Mouse (Mus musculus): ENCODE measurements around the gene Atp2c2. TPM values are rescaled to one million over a fixed set of nuclear protein-coding genes. Genes with fewer than 3 reads are reported as not detected.
A peak's percentile ranks its signal among the peaks of the same experiment; 100 is the strongest.

Gene Atp2c2
- total and polyA plus RNA-seq, 2 experiments from 2014 or later = 0.22 TPM; not detected in 1

GRCm38 (mm10) chr8:119791804-119792704 is 92.2 kb downstream of the Atp2c2 start:
- 15% methylated on average over 16 of the region's 16 CpGs for WGBS
- Histone ChIP-seq H3K4me3 (ENCODE audit: low read depth, low read length) (no peak overlapping the region), H3K9ac (no peak overlapping the region), H3K36me3 (ENCODE audit: insufficient read depth) (no peaks in the 10 kb centered on the region), H3K27me3 (ENCODE audit: insufficient read depth, low read length) (no peaks in the 10 kb centered on the region), H3K4me1 (ENCODE audit: insufficient read depth) (no peaks in the 10 kb centered on the region), H3K4me2 (ENCODE audit: low read depth) (no peak overlapping the region), H3K9me3 (ENCODE audit: low read length) (no peaks in the 10 kb centered on the region), H3K27ac (ENCODE audit: low read depth, low read length) (peak overlapping the region; percentile 69; the same call in 1 of the 2 replicates)
- no peak for TF ChIP-seq CTCF (IDR thresholded peaks at IDR 0.05; ENCODE audit: low read depth)
- ATAC-seq (peak; percentile 72), DNase-seq (no peak)

GRCm38 (mm10) chr8:119794689-119795088 is 94.9 kb downstream of the Atp2c2 start:
- no peaks in the 10 kb centered on the region for H3K27me3 ChIP-seq (ENCODE audit: insufficient read depth, low read length)
- no peak overlapping the region for H3K4me2 ChIP-seq (ENCODE audit: low read depth)
- peaks cover 10% of the 10 kb centered on the region for H3K4me1 ChIP-seq (ENCODE audit: insufficient read depth)
- ATAC-seq (no peak), DNase-seq (no peak)
- no peak overlapping the region for H3K27ac ChIP-seq (ENCODE audit: low read depth, low read length)
- no peak for TF ChIP-seq CTCF (IDR thresholded peaks at IDR 0.05; ENCODE audit: low read depth)
- H3K36me3 ChIP-seq (ENCODE audit: insufficient read depth) = no peaks in the 10 kb centered on the region
- 58% methylated on average over 7 of the region's 7 CpGs for WGBS
- no peaks in the 10 kb centered on the region for H3K9me3 ChIP-seq (ENCODE audit: low read length)
- H3K4me3 ChIP-seq (ENCODE audit: low read depth, low read length) = no peak overlapping the region
- H3K9ac ChIP-seq = no peak overlapping the region

- Histone ChIP-seq H3K4me2 (ENCODE audit: low read depth) (no peak overlapping the region), H3K36me3 (ENCODE audit: insufficient read depth) (no peaks in the 10 kb centered on the region), H3K27me3 (ENCODE audit: insufficient read depth, low read length) (no peaks in the 10 kb centered on the region), H3K9ac (no peak overlapping the region), H3K27ac (ENCODE audit: low read depth, low read length) (no peak overlapping the region), H3K4me1 (ENCODE audit: insufficient read depth) (peaks cover 10% of the 10 kb centered on the region), H3K4me3 (ENCODE audit: low read depth, low read length) (no peak overlapping the region), H3K9me3 (ENCODE audit: low read length) (no peaks in the 10 kb centered on the region)
- TF ChIP-seq CTCF (IDR thresholded peaks at IDR 0.05; ENCODE audit: low read depth) = no peak
- ATAC-seq (no peak), DNase-seq (no peak)
- WGBS = 91% methylated on average over 3 of the region's 3 CpGs
Observed at GRCm38 (mm10) chr8:119795651-119796050, 95.8 kb downstream of the Atp2c2 start.

- Histone ChIP-seq H3K4me2 (ENCODE audit: low read depth) (peak overlapping the region; percentile 38), H3K36me3 (ENCODE audit: insufficient read depth) (no peaks in the 10 kb centered on the region), H3K27ac (ENCODE audit: low read depth, low read length) (peak overlapping the region; percentile 88), H3K9ac (peak overlapping the region; percentile 47), H3K9me3 (ENCODE audit: low read length) (no peaks in the 10 kb centered on the region), H3K4me1 (ENCODE audit: insufficient read depth) (peaks cover 17% of the 10 kb centered on the region), H3K27me3 (ENCODE audit: insufficient read depth, low read length) (no peaks in the 10 kb centered on the region), H3K4me3 (ENCODE audit: low read depth, low read length) (no peak overlapping the region)
- peak; percentile 90 for ATAC-seq
- TF ChIP-seq CTCF (IDR thresholded peaks at IDR 0.05; ENCODE audit: low read depth) = no peak
- 7% methylated on average over 15 of the region's 15 CpGs for WGBS
- DNase-seq = peak; percentile 89
Observed at GRCm38 (mm10) chr8:119798170-119798964, 98.6 kb downstream of the Atp2c2 start.

- Histone ChIP-seq H3K36me3 (ENCODE audit: insufficient read depth) (no peaks in the 10 kb centered on the region), H3K27me3 (ENCODE audit: insufficient read depth, low read length) (no peaks in the 10 kb centered on the region), H3K9ac (no peak overlapping the region), H3K9me3 (ENCODE audit: low read length) (no peaks in the 10 kb centered on the region), H3K4me3 (ENCODE audit: low read depth, low read length) (no peak overlapping the region), H3K4me1 (ENCODE audit: insufficient read depth) (peaks cover 17% of the 10 kb centered on the region), H3K27ac (ENCODE audit: low read depth, low read length) (peak overlapping the region; percentile 88), H3K4me2 (ENCODE audit: low read depth) (peak overlapping the region; percentile 38; the same call in 1 of the 2 replicates)
- no peak for ATAC-seq
- TF ChIP-seq CTCF (IDR thresholded peaks at IDR 0.05; ENCODE audit: low read depth) = no peak
- no peak for DNase-seq
- 43% methylated on average over 2 of the region's 2 CpGs for WGBS
Observed at GRCm38 (mm10) chr8:119798965-119799264, 99.1 kb downstream of the Atp2c2 start.

- Histone ChIP-seq H3K36me3 (ENCODE audit: insufficient read depth) (no peaks in the 10 kb centered on the region), H3K4me1 (ENCODE audit: insufficient read depth) (peaks cover 17% of the 10 kb centered on the region), H3K27me3 (ENCODE audit: insufficient read depth, low read length) (no peaks in the 10 kb centered on the region), H3K27ac (ENCODE audit: low read depth, low read length) (peak overlapping the region; percentile 57), H3K4me3 (ENCODE audit: low read depth, low read length) (no peak overlapping the region), H3K9ac (no peak overlapping the region; the same call in 1 of the 2 replicates), H3K4me2 (ENCODE audit: low read depth) (no peak overlapping the region), H3K9me3 (ENCODE audit: low read length) (no peaks in the 10 kb centered on the region)
- ATAC-seq (no peak), DNase-seq (peak; percentile 71)
- WGBS = 11% methylated on average over 4 of the region's 4 CpGs
- TF ChIP-seq CTCF (IDR thresholded peaks at IDR 0.05; ENCODE audit: low read depth) = no peak
Observed at GRCm38 (mm10) chr8:119801168-119801567, 101.4 kb downstream of the Atp2c2 start.

GRCm38 (mm10) chr8:119802592-119802991 is 102.8 kb downstream of the Atp2c2 start:
- ATAC-seq (no peak), DNase-seq (no peak)
- Histone ChIP-seq H3K27me3 (ENCODE audit: insufficient read depth, low read length) (no peaks in the 10 kb centered on the region), H3K27ac (ENCODE audit: low read depth, low read length) (no peak overlapping the region), H3K4me3 (ENCODE audit: low read depth, low read length) (no peak overlapping the region), H3K36me3 (ENCODE audit: insufficient read depth) (no peaks in the 10 kb centered on the region), H3K9ac (no peak overlapping the region), H3K9me3 (ENCODE audit: low read length) (no peaks in the 10 kb centered on the region), H3K4me2 (ENCODE audit: low read depth) (no peak overlapping the region), H3K4me1 (ENCODE audit: insufficient read depth) (peaks cover 17% of the 10 kb centered on the region)
- WGBS = 90% methylated on average over 1 of the region's 1 CpGs
- TF ChIP-seq CTCF (IDR thresholded peaks at IDR 0.05; ENCODE audit: low read depth) = peak; percentile 48
